ENCODE assay signal across 10 mouse cellular contexts in genomic region chr11:117993190-117994175, GRCm38 (mm10). TPM values are rescaled to one million over a fixed set of nuclear protein-coding genes. Genes with fewer than 3 reads are reported as not detected.
DNase-seq lines count a peak whose midpoint lies in the region; ATAC-seq and TF ChIP-seq lines count a peak whose summit lies in the region.
"Had no signal": no experiment of that assay in that cellular context is flagged by ENCODE, and none has a peak within 500 bp of the region (broad histone marks: within the 10 kb centered on the region; RNA-seq: fewer than 3 reads in every experiment).

No protein-coding gene starts in this region.

- TF ChIP-seq POLR2A in bone marrow macrophage, adult 2 months (IDR thresholded peaks at IDR 0.05; ENCODE audit: borderline replicate concordance, low read depth, low read length) = no peak

- H3K4me3 ChIP-seq in kidney, embryonic 14.5 days (ENCODE audit: low read length) = no peak overlapping the region
- H3K4me3 ChIP-seq in bone marrow macrophage, adult 2 months (ENCODE audit: insufficient read depth, low read length) = no peak overlapping the region
- H3K4me3 ChIP-seq in intestine, embryonic 14.5 days (ENCODE audit: low read depth, low read length) = no peak overlapping the region

- H3K4me2 ChIP-seq in kidney, embryonic 14.5 days (replicated peaks; ENCODE audit: low read depth, low read length) = no peak overlapping the region
- 0 out of 2 replicates have a peak overlapping the region, but pooled peaks have one; percentile 4 for H3K4me2 ChIP-seq in intestine, embryonic 14.5 days (ENCODE audit: low read length)
- H3K4me2 ChIP-seq: midbrain, embryonic 11.5 days had no signal

- no peaks in the 10 kb centered on the region for H3K9me3 ChIP-seq in kidney, embryonic 14.5 days (ENCODE audit: control insufficient read depth, low read length)
- no peaks in the 10 kb centered on the region for H3K9me3 ChIP-seq in intestine, embryonic 14.5 days (ENCODE audit: control insufficient read depth, low read length)

- H3K27ac ChIP-seq in kidney, embryonic 14.5 days (ENCODE audit: low read depth, low read length) = peak overlapping the region; percentile 24; the same call in 1 of the 2 replicates
- H3K27ac ChIP-seq in bone marrow macrophage, adult 2 months (ENCODE audit: insufficient read depth, low read depth, low read length) = peak overlapping the region; percentile 53
- peak overlapping the region; percentile 69 for H3K27ac ChIP-seq in intestine, embryonic 14.5 days (ENCODE audit: low read depth)

- H3K36me3 ChIP-seq in kidney, embryonic 14.5 days (ENCODE audit: control insufficient read depth, insufficient read depth, low read length) = peaks cover 6% of the 10 kb centered on the region; the same call in 1 of the 2 replicates
- H3K36me3 ChIP-seq in intestine, embryonic 14.5 days (ENCODE audit: control insufficient read depth, insufficient read depth, low read length) = peaks cover 4% of the 10 kb centered on the region; the same call in 1 of the 2 replicates

- H3K9ac ChIP-seq in kidney, embryonic 14.5 days (ENCODE audit: low read depth, low read length) = 0 out of 2 replicates have a peak overlapping the region, but pooled peaks have one; percentile 4
- no peak overlapping the region for H3K9ac ChIP-seq in intestine, embryonic 14.5 days (ENCODE audit: low read length)

- DNase-seq in kidney, postnatal 4 days = no peak
- DNase-seq in intestine, embryonic 14.5 days (ENCODE audit: low spot score) = no peak
- no peak for DNase-seq in testis, postnatal 14 days (ENCODE audit: low spot score)
- DNase-seq: cerebellum, postnatal 14 days; right cerebral cortex, postnatal 14 days had no signal

- no peaks in the 10 kb centered on the region for H3K27me3 ChIP-seq in kidney, embryonic 14.5 days (ENCODE audit: control insufficient read depth, insufficient read depth, low read length)
- H3K27me3 ChIP-seq in intestine, embryonic 14.5 days (replicated peaks; ENCODE audit: control insufficient read depth, insufficient read depth, low read length) = no peaks in the 10 kb centered on the region

- ATAC-seq in kidney, embryonic 14.5 days (ENCODE audit: low FRiP score, low TSS enrichment) = no peak
- no peak for ATAC-seq in intestine, embryonic 14.5 days (replicated peaks; ENCODE audit: low FRiP score, low TSS enrichment, low read depth)
- peak; percentile 45 for ATAC-seq in monocyte, adult 5-6 weeks (replicated peaks; ENCODE audit: insufficient number of reproducible peaks, low FRiP score, low TSS enrichment, poor library complexity, severe bottlenecking)
- ATAC-seq in frontal cortex, adult (ENCODE audit: low TSS enrichment) = no peak

- WGBS in kidney, embryonic 14.5 days = 69% methylated on average over 14 of the region's 14 CpGs
- WGBS in intestine, embryonic 14.5 days = 66% methylated on average over 14 of the region's 14 CpGs

- no peak for TF ChIP-seq CTCF in bone marrow macrophage, adult 2 months (IDR thresholded peaks at IDR 0.05; ENCODE audit: low read depth, low read length)

- peaks cover 37% of the 10 kb centered on the region for H3K4me1 ChIP-seq in kidney, embryonic 14.5 days (ENCODE audit: control insufficient read depth, insufficient read depth, low read length)
- peaks cover 71% of the 10 kb centered on the region for H3K4me1 ChIP-seq in bone marrow macrophage, adult 2 months (ENCODE audit: control insufficient read depth, insufficient read depth, low read length)
- peaks cover 37% of the 10 kb centered on the region for H3K4me1 ChIP-seq in intestine, embryonic 14.5 days (replicated peaks; ENCODE audit: control insufficient read depth, insufficient read depth, low read length)

RNA-seq across cellular contexts. Expression of gene Pgs1, which starts 7.4 kb away (rescaled TPM):
- polyA plus RNA-seq in kidney, embryonic 14.5 days (2014; fragmentation: Nextera tagmentation; extraction: Ambion mirVana) = 30.0 and 37.5 TPM in 2 replicates
- 35.4 and 37.1 TPM in 2 replicates for polyA plus RNA-seq in bone marrow macrophage, adult 2 months (2012; ENCODE audit: insufficient read depth, insufficient read length, missing spikeins)
- 31.6 and 33.8 TPM in 2 replicates for polyA plus RNA-seq in intestine, embryonic 14.5 days (2014; fragmentation: Nextera tagmentation; extraction: Ambion mirVana)
- total RNA-seq in monocyte, adult 5-6 weeks (2017) = 20.4 to 31.7 TPM (median 30.1 TPM) in 3 replicates

RNA-seq across cellular contexts. Expression of gene Socs3, which starts 23.6 kb away (rescaled TPM):
- 6.7 and 9.6 TPM in 2 replicates for polyA plus RNA-seq in kidney, embryonic 14.5 days (2014; fragmentation: Nextera tagmentation; extraction: Ambion mirVana)
- 6.9 and 7.1 TPM in 2 replicates for polyA plus RNA-seq in bone marrow macrophage, adult 2 months (2012; ENCODE audit: insufficient read depth, insufficient read length, missing spikeins)
- polyA plus RNA-seq in intestine, embryonic 14.5 days (2014; fragmentation: Nextera tagmentation; extraction: Ambion mirVana) = 8.1 and 8.7 TPM in 2 replicates
- 67.9 to 84.4 TPM (median 70.9 TPM) in 3 replicates for total RNA-seq in monocyte, adult 5-6 weeks (2017)
